Mouse (Mus musculus): Measurements from ENCODE around the gene Cyp2c23. TPM values are rescaled to one million over a fixed set of nuclear protein-coding genes. Genes with fewer than 3 reads are reported as not detected.

Gene Cyp2c23
- polyA plus RNA-seq, 1 experiment from 2014 or later: not detected

DNA sequence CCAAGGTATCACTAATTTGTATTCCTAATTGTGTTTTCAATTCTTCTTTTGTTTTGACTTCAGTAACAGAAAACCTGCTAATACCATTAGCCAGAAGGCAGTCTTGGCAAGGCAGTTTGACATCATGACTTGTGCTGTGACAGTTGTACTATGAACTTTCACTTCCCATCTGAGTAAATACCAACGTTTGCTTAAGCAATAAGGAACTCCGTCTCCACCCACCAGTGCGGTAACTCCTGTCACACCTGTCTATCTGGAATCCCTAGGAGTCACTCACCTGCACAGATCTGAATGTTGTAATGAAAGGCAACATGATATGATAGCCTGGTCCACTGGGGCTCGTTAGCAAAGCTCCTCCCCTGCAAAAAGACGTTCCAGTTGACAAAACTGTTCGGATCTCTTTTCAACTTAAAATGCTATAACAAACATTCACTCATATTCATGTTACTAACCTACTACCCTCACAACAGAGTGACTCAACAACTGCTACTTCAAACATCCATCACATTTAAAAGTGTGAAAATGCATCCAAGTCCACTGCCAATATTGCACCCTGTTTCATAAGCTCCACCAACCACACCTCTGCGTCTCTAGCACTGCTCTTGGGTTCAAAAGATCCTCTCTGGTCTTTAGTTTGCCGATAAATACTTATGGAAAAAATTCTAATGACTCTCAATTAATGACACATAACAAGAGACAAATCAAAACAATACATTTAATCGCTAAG lies 38.5 kb upstream of the Cyp2c23 start:
- H3K9me3 ChIP-seq (ENCODE audit: control insufficient read depth, low read length): no peaks in the 10 kb centered on the region
- H3K9ac ChIP-seq (ENCODE audit: low read length): no peak overlapping the region
- H3K4me1 ChIP-seq (replicated peaks; ENCODE audit: control insufficient read depth, insufficient read depth, low read length): peaks cover 8% of the 10 kb centered on the region
- 77% methylated on average over 9 of the region's 9 CpGs for WGBS
- H3K27ac ChIP-seq (ENCODE audit: low read depth): no peak overlapping the region
- no peak overlapping the region for H3K4me3 ChIP-seq (ENCODE audit: low read depth, low read length)
- H3K27me3 ChIP-seq (replicated peaks; ENCODE audit: control insufficient read depth, insufficient read depth, low read length): no peaks in the 10 kb centered on the region
- no peak overlapping the region for H3K4me2 ChIP-seq (ENCODE audit: low read length)
- H3K36me3 ChIP-seq (ENCODE audit: control insufficient read depth, insufficient read depth, low read length): peaks cover 15% of the 10 kb centered on the region
- DNase-seq (ENCODE audit: low spot score) (no peak), ATAC-seq (replicated peaks; ENCODE audit: low FRiP score, low TSS enrichment, low read depth) (no peak)

DNA sequence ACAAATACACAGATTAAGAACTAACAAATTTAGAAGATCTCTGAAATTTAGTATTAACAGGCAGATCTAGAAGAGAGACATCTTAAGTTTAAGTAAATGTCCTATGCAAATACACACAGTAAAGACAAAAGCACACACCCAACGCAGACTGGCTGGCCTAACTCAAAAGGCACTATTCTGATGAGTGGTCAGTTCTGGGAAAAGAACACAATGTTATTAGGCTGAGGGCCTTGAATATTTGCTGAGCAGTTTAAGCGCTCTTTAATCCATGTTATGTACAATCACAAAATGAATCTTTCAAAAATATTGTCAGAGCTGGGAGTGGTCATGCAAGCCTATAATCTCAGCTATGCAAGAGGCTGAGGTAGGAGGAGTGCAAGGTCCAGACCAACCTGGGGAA lies 35.7 kb upstream of the Cyp2c23 start:
- Histone ChIP-seq H3K4me1 (replicated peaks; ENCODE audit: control insufficient read depth, insufficient read depth, low read length) (peaks cover 8% of the 10 kb centered on the region), H3K9ac (ENCODE audit: low read length) (no peak overlapping the region), H3K27me3 (replicated peaks; ENCODE audit: control insufficient read depth, insufficient read depth, low read length) (no peaks in the 10 kb centered on the region), H3K9me3 (ENCODE audit: control insufficient read depth, low read length) (no peaks in the 10 kb centered on the region), H3K4me3 (ENCODE audit: low read depth, low read length) (no peak overlapping the region), H3K36me3 (ENCODE audit: control insufficient read depth, insufficient read depth, low read length) (peaks cover 39% of the 10 kb centered on the region), H3K27ac (ENCODE audit: low read depth) (no peak overlapping the region), H3K4me2 (ENCODE audit: low read length) (no peak overlapping the region)
- ATAC-seq (replicated peaks; ENCODE audit: low FRiP score, low TSS enrichment, low read depth): no peak
- WGBS: 85% methylated on average over 2 of the region's 2 CpGs
- no peak for DNase-seq (ENCODE audit: low spot score)

DNA sequence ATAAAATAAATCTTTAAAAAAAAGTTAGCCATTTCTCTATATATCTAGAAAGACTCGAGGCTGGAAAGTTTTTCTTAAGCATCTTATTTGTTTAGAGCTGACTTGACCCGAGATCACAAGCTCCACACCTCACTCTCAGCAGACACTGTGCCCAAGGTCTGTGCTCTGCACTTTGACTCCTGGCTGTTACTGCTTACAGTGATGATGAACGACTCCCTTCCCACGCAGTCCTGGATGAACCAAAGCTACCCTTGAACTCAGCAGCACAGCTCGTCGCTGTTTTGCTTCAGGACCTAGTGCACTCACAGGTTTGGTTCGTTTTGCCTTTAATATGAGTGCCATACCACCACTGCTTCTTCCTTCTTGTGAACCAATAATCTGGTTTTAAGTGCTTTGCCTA lies 34.8 kb upstream of the Cyp2c23 start:
- Histone ChIP-seq H3K36me3 (ENCODE audit: control insufficient read depth, insufficient read depth, low read length) (peaks cover 48% of the 10 kb centered on the region), H3K4me2 (ENCODE audit: low read length) (no peak overlapping the region), H3K4me1 (replicated peaks; ENCODE audit: control insufficient read depth, insufficient read depth, low read length) (peaks cover 7% of the 10 kb centered on the region), H3K4me3 (ENCODE audit: low read depth, low read length) (no peak overlapping the region), H3K27me3 (replicated peaks; ENCODE audit: control insufficient read depth, insufficient read depth, low read length) (no peaks in the 10 kb centered on the region), H3K9ac (ENCODE audit: low read length) (no peak overlapping the region), H3K9me3 (ENCODE audit: control insufficient read depth, low read length) (no peaks in the 10 kb centered on the region), H3K27ac (ENCODE audit: low read depth) (no peak overlapping the region)
- DNase-seq (ENCODE audit: low spot score): no peak
- WGBS: 74% methylated on average over 7 of the region's 7 CpGs
- ATAC-seq (replicated peaks; ENCODE audit: low FRiP score, low TSS enrichment, low read depth): no peak

DNA sequence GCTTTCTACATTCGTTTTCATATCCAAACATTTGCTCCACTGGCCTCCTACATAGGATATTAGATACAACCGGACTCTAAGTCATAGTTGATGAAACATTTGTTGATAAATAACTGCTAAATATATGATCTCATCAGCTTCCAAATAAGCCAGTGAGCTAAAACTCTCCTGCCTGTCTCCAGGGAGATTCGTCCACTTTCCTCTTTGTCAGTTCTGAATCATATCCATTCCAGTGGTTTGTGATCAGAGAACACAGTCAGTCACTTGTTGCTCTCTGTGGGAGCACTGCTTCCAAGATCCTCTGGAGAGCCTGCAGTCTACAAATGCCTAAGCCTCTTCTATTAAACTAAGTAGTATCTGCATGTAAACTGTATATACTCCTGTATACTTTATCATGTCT lies 31.2 kb upstream of the Cyp2c23 start:
- H3K9ac ChIP-seq (ENCODE audit: low read length): no peak overlapping the region
- ATAC-seq (replicated peaks; ENCODE audit: low FRiP score, low TSS enrichment, low read depth) (no peak), DNase-seq (ENCODE audit: low spot score) (no peak)
- WGBS: 89% methylated on average over 3 of the region's 3 CpGs
- no peak overlapping the region for H3K27ac ChIP-seq (ENCODE audit: low read depth)
- no peak overlapping the region for H3K4me3 ChIP-seq (ENCODE audit: low read depth, low read length)
- no peaks in the 10 kb centered on the region for H3K9me3 ChIP-seq (ENCODE audit: control insufficient read depth, low read length)
- no peaks in the 10 kb centered on the region for H3K27me3 ChIP-seq (replicated peaks; ENCODE audit: control insufficient read depth, insufficient read depth, low read length)
- no peaks in the 10 kb centered on the region for H3K4me1 ChIP-seq (replicated peaks; ENCODE audit: control insufficient read depth, insufficient read depth, low read length)
- H3K36me3 ChIP-seq (ENCODE audit: control insufficient read depth, insufficient read depth, low read length): peaks cover 75% of the 10 kb centered on the region
- H3K4me2 ChIP-seq (ENCODE audit: low read length): no peak overlapping the region

DNA sequence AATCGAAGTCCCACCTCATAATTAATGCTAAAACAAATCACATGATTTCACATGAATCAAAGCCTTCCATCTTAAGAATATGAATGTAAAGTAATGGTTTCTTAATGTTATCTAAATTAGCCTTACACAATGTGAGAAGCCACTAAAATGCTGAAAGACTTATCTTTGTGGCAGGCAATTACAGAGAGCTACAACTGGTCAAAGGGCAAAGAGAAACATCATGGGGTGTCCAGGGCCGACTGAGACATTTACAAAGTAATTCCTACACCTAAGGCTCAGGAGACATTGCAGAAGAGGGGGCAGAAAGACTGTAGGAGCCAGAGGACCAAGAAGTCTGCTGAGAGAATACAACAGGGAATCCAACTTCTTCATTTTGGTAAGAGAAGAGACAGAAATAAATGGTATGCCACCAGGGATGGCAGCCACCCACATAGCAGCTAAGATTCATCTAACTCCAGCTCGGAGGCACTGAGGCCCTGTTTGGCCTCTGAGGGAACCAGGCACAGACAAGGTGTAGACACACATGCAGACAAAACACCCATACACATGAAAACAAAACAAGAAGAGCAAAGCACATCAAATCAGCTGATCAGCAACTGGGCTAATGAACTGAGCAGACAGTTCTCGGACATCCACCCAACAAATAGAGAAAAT lies 26.3 kb upstream of the Cyp2c23 start:
- ATAC-seq (replicated peaks; ENCODE audit: low FRiP score, low TSS enrichment, low read depth): no peak
- H3K27ac ChIP-seq (ENCODE audit: low read depth): no peak overlapping the region

DNA sequence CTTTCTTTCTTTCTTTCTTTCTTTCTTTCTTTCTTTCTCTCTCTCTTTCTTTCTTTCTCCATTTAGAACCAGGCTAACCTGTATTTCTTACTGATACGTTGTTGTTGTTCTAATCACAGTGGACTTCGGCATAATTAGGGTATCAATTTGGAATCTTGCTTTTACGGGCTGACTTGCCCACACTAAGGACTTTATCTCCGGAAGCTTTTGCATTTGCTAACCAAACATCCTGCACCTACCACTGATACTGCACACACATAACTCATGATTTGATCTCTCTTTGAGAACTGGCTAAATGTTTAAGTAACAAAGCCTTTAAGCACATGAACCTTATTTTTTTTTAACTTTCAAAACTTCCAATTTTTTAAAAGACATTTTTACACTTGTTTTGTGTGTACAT lies 21.4 kb upstream of the Cyp2c23 start:
- no peak for ATAC-seq (replicated peaks; ENCODE audit: low FRiP score, low TSS enrichment, low read depth)

More for the DNA sequence above, 26.3 kb upstream of the Cyp2c23 start:
- H3K36me3 ChIP-seq (ENCODE audit: control insufficient read depth, insufficient read depth, low read length): peaks cover 62% of the 10 kb centered on the region
- no peak overlapping the region for H3K4me3 ChIP-seq (ENCODE audit: low read depth, low read length)
- 79% methylated on average over 4 of the region's 4 CpGs for WGBS
- H3K4me1 ChIP-seq (replicated peaks; ENCODE audit: control insufficient read depth, insufficient read depth, low read length): no peaks in the 10 kb centered on the region
- H3K9ac ChIP-seq (ENCODE audit: low read length): no peak overlapping the region
- H3K4me2 ChIP-seq (ENCODE audit: low read length): no peak overlapping the region
- no peak for DNase-seq (ENCODE audit: low spot score)
- no peaks in the 10 kb centered on the region for H3K27me3 ChIP-seq (replicated peaks; ENCODE audit: control insufficient read depth, insufficient read depth, low read length)
- H3K9me3 ChIP-seq (ENCODE audit: control insufficient read depth, low read length): no peaks in the 10 kb centered on the region

DNA sequence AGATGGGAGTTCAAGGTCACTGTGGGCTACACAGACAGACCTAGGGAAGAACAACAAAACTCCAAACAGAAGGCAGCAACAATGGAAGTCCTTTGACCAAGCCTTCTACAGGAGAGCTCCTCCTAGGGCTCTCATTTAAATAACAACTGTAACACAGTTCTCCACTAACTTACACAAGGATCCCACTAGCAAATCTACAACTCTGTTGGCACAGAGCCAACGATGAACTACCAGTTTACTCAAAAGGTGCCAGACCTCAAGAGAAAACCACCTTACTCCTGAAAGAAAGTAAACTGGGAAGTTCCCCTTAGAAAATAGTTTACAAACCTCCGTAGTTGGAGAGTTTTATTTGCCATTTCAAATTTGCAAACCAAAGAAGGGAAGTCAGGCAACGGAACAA lies 20.3 kb upstream of the Cyp2c23 start:
- Histone ChIP-seq H3K36me3 (ENCODE audit: control insufficient read depth, insufficient read depth, low read length) (peaks cover 36% of the 10 kb centered on the region), H3K4me2 (ENCODE audit: low read length) (no peak overlapping the region), H3K4me1 (replicated peaks; ENCODE audit: control insufficient read depth, insufficient read depth, low read length) (no peaks in the 10 kb centered on the region), H3K27ac (ENCODE audit: low read depth) (no peak overlapping the region), H3K9ac (ENCODE audit: low read length) (no peak overlapping the region), H3K27me3 (replicated peaks; ENCODE audit: control insufficient read depth, insufficient read depth, low read length) (no peaks in the 10 kb centered on the region), H3K4me3 (ENCODE audit: low read depth, low read length) (no peak overlapping the region), H3K9me3 (ENCODE audit: control insufficient read depth, low read length) (no peaks in the 10 kb centered on the region)
- ATAC-seq (replicated peaks; ENCODE audit: low FRiP score, low TSS enrichment, low read depth): no peak
- 48% methylated on average over 3 of the region's 3 CpGs for WGBS
- no peak for DNase-seq (ENCODE audit: low spot score)

More for the DNA sequence above, 21.4 kb upstream of the Cyp2c23 start:
- no peak overlapping the region for H3K4me2 ChIP-seq (ENCODE audit: low read length)
- no peak overlapping the region for H3K27ac ChIP-seq (ENCODE audit: low read depth)
- H3K9ac ChIP-seq (ENCODE audit: low read length): no peak overlapping the region
- no peak for DNase-seq (ENCODE audit: low spot score)
- no peak overlapping the region for H3K4me3 ChIP-seq (ENCODE audit: low read depth, low read length)
- H3K4me1 ChIP-seq (replicated peaks; ENCODE audit: control insufficient read depth, insufficient read depth, low read length): no peaks in the 10 kb centered on the region
- no peaks in the 10 kb centered on the region for H3K9me3 ChIP-seq (ENCODE audit: control insufficient read depth, low read length)
- H3K36me3 ChIP-seq (ENCODE audit: control insufficient read depth, insufficient read depth, low read length): peaks cover 38% of the 10 kb centered on the region
- H3K27me3 ChIP-seq (replicated peaks; ENCODE audit: control insufficient read depth, insufficient read depth, low read length): no peaks in the 10 kb centered on the region
- WGBS: 75% methylated on average over 4 of the region's 4 CpGs

DNA sequence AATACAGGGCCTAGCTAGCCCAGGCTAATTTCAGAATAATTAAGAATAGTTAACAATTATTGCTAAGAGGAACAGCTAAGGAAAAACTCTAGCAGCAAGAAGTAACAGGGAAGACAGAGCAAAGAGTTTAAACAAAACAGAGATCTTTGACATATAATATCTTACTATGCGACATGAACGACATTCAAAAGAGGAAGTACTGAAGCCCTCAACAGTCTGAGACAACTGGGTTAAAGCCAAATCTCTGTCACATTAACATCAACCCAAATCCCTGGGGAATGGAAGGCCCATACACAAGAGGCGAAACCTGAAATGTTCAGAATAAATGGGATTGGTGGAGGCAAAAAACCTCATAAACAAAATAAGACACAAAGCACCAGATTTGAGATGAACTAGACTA lies 16.8 kb upstream of the Cyp2c23 start:
- no peak overlapping the region for H3K4me2 ChIP-seq (ENCODE audit: low read length)
- 92% methylated on average over 3 of the region's 3 CpGs for WGBS
- no peak for DNase-seq (ENCODE audit: low spot score)
- no peak for ATAC-seq (replicated peaks; ENCODE audit: low FRiP score, low TSS enrichment, low read depth)
- H3K9ac ChIP-seq (ENCODE audit: low read length): no peak overlapping the region
- H3K4me1 ChIP-seq (replicated peaks; ENCODE audit: control insufficient read depth, insufficient read depth, low read length): no peaks in the 10 kb centered on the region
- no peak overlapping the region for H3K4me3 ChIP-seq (ENCODE audit: low read depth, low read length)
- H3K27me3 ChIP-seq (replicated peaks; ENCODE audit: control insufficient read depth, insufficient read depth, low read length): no peaks in the 10 kb centered on the region
- H3K9me3 ChIP-seq (ENCODE audit: control insufficient read depth, low read length): no peaks in the 10 kb centered on the region
- no peak overlapping the region for H3K27ac ChIP-seq (ENCODE audit: low read depth)
- H3K36me3 ChIP-seq (ENCODE audit: control insufficient read depth, insufficient read depth, low read length): peaks cover 17% of the 10 kb centered on the region

DNA sequence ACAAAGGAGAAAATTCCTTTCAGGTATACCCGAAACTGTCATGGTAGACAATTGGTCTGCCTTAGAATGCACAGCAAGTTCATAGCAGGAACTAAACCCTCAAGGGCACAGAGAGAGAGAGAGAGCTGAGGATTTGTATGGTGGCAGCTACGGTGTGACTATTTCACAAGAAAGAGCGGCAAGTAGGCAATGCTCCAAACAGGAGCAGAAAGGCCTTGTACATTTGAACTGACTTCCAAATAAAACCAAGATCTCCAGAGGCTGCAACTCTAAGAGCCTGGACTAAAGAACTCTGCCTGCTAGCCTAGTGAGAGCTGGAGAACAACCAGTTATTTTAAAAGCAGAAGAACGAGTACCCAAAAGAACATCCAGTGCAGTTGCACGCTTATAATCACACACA lies 13.1 kb upstream of the Cyp2c23 start:
- no peaks in the 10 kb centered on the region for H3K9me3 ChIP-seq (ENCODE audit: control insufficient read depth, low read length)
- H3K9ac ChIP-seq (ENCODE audit: low read length): no peak overlapping the region
- H3K27me3 ChIP-seq (replicated peaks; ENCODE audit: control insufficient read depth, insufficient read depth, low read length): no peaks in the 10 kb centered on the region
- no peak overlapping the region for H3K4me2 ChIP-seq (ENCODE audit: low read length)
- ATAC-seq (replicated peaks; ENCODE audit: low FRiP score, low TSS enrichment, low read depth) (no peak), DNase-seq (ENCODE audit: low spot score) (no peak)
- H3K4me3 ChIP-seq (ENCODE audit: low read depth, low read length): no peak overlapping the region
- WGBS: 86% methylated on average over 5 of the region's 5 CpGs
- H3K27ac ChIP-seq (ENCODE audit: low read depth): no peak overlapping the region
- no peaks in the 10 kb centered on the region for H3K4me1 ChIP-seq (replicated peaks; ENCODE audit: control insufficient read depth, insufficient read depth, low read length)
- H3K36me3 ChIP-seq (ENCODE audit: control insufficient read depth, insufficient read depth, low read length): peaks cover 42% of the 10 kb centered on the region
